Mouse (Mus musculus): Measurements from ENCODE around the gene Ccar1.
A peak's percentile ranks its signal among the peaks of the same experiment; 100 is the strongest.
"Not testable (repeated sequence)": the region's sequence is repeated elsewhere in the genome, so short reads cannot be mapped to it uniquely, and the experiment has no call there.

Gene Ccar1

GRCm38 (mm10) chr10:62725771-62726687 lies 66.1 kb downstream of the Ccar1 start, which contains the start of gene Stox1:
Stox1 (minus strand) TSS chr10:62726128.
- peak; percentile 75 for ATAC-seq (ENCODE audit: insufficient number of reproducible peaks, low FRiP score, low TSS enrichment)

DNA sequence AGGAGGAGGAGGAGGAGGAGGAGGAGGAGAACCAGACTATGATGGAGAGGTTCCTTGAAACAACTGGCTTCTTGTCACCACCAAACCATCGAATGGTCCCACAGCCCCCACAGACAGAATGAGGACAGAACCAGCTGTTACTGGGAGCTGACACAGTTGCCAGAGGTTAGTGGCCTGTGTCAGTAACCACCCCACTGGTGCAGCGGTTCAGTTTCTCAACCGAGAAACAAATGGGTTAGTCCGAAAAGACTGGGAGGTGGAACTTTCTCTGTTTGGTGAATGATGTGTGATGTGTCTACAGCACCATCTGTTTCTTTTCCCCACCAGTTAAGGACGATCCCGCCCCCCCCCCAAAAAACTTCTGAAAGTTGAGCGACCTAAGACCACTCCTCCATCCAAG lies 67.2 kb downstream of the Ccar1 start:
- ATAC-seq (ENCODE audit: insufficient number of reproducible peaks, low FRiP score, low TSS enrichment), result no peak

DNA sequence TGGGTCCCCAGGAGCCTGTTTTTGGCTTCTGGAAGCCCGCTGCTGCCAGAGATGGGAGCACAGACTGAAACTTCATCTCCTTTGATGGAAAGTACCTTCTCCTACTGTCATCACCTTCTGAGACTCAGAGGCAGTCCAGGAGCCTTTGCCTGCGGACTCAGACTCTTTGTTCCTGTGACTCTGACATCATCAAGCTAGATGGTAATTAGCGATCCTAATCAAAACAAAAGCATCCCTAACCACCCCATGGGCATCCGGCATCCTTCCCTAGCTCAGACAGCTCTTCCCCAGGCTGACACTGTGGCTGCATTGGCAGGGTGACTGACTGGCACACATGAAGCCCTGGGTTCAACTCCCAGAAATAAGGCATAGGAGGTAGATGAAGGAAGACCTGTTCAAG lies 69.4 kb downstream of the Ccar1 start:
- no peak for ATAC-seq (ENCODE audit: insufficient number of reproducible peaks, low FRiP score, low TSS enrichment)

GRCm38 (mm10) chr10:62720574-62720973 lies 71.5 kb downstream of the Ccar1 start:
- ATAC-seq (ENCODE audit: insufficient number of reproducible peaks, low FRiP score, low TSS enrichment), result not testable (repeated sequence)

GRCm38 (mm10) chr10:62713457-62713856 lies 78.6 kb downstream of the Ccar1 start:
- no peak for ATAC-seq (ENCODE audit: insufficient number of reproducible peaks, low FRiP score, low TSS enrichment)

DNA sequence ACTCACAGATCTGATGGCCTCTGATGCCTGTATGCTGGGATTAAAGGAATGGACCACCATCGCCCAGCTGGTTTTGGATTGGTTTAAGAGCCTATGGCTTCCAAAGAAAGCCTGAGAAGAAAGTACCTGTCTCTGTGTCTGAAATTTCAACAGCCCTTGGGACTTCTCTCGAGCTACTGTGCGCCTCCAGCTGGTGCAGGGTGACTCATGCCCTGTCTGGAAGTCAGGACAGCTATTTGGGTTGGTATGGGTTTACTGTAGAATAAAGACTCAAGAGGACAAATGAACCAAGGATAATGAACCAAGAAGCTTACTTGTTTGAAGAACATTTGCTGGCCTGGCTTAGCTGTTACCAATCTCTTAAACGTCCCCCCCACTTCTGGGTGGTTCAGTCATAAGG lies 88.5 kb downstream of the Ccar1 start:
- ATAC-seq (ENCODE audit: insufficient number of reproducible peaks, low FRiP score, low TSS enrichment), result no peak

GRCm38 (mm10) chr10:62702436-62702835 lies 89.7 kb downstream of the Ccar1 start:
- no peak for ATAC-seq (ENCODE audit: insufficient number of reproducible peaks, low FRiP score, low TSS enrichment)

Data from cerebellum, adult (tissue).